Mouse (Mus musculus) granulocyte monocyte progenitor cell, adult 5-6 weeks (primary cell): ENCODE measurements around the gene Nip7. TPM values are rescaled to one million over a fixed set of nuclear protein-coding genes. Genes with fewer than 3 reads are reported as not detected.
"Not testable (repeated sequence)": the region's sequence is repeated elsewhere in the genome, so short reads cannot be mapped to it uniquely, and the experiment has no call there.

Experiments
- ATAC-seq: replicated peaks from 2 replicates; pipeline ENCODE4 v1.8.0; 2016; ENCODE audit warnings: mild to moderate bottlenecking, moderate TSS enrichment, inconsistent platforms; ENCODE audit not compliant: poor library complexity, severe bottlenecking
- total RNA-seq, 2 experiments: library from RNA; stranded (forward) in 1 of 2; stranded (reverse) in 1 of 2; fragments of 200-712, 200-1000 nt in 1 of 2; fragments of >200 nt in 1 of 2; fragmentation: Nextera tagmentation in 1 of 2; gene quantifications; 2 replicates each; pipeline ENCODE4 v1.2.3; 2014 to 2017

The Nip7 gene
- total RNA-seq, 2 experiments from 2014 or later = 59.8 to 67.4 TPM

GRCm38 (mm10) chr8:107065511-107066496 is 9.1 kb downstream of the Nip7 start, which contains the start of gene Tmed6:
Tmed6 (minus strand) TSS chr8:107065644.
- peak; percentile 76 for ATAC-seq

GRCm38 (mm10) chr8:107073706-107074105 is 17.0 kb downstream of the Nip7 start:
- ATAC-seq = no peak

- no peak for ATAC-seq
Observed at GRCm38 (mm10) chr8:107074128-107074527, 17.5 kb downstream of the Nip7 start.

GRCm38 (mm10) chr8:107076239-107076888 is 19.7 kb downstream of the Nip7 start:
- ATAC-seq = no peak

GRCm38 (mm10) chr8:107085358-107085757 is 28.7 kb downstream of the Nip7 start:
- ATAC-seq = no peak

GRCm38 (mm10) chr8:107086018-107086417 is 29.3 kb downstream of the Nip7 start:
- ATAC-seq = no peak

GRCm38 (mm10) chr8:107088526-107089063 is 31.9 kb downstream of the Nip7 start:
- no peak for ATAC-seq

GRCm38 (mm10) chr8:107090531-107090930 is 33.9 kb downstream of the Nip7 start:
- no peak for ATAC-seq

- ATAC-seq = peak; percentile 50; the same call in 1 of the 2 replicates
Observed at GRCm38 (mm10) chr8:107095717-107096365, 39.2 kb downstream of the Nip7 start.

GRCm38 (mm10) chr8:107096366-107097036 is 39.8 kb downstream of the Nip7 start, which contains the start of gene Terf2:
Terf2 (minus strand) TSS chr8:107096547.
- peak; percentile 98 for ATAC-seq

GRCm38 (mm10) chr8:107100635-107101034 is 44.0 kb downstream of the Nip7 start:
- no peak for ATAC-seq

- peak; percentile 88 for ATAC-seq
Observed at GRCm38 (mm10) chr8:107104547-107104946, 47.9 kb downstream of the Nip7 start.

- ATAC-seq = not testable (repeated sequence)
Observed at GRCm38 (mm10) chr8:107108089-107108488, 51.4 kb downstream of the Nip7 start.

- ATAC-seq = no peak
Observed at GRCm38 (mm10) chr8:107108978-107109720, 52.5 kb downstream of the Nip7 start.

GRCm38 (mm10) chr8:107109816-107110435 is 53.2 kb downstream of the Nip7 start:
- ATAC-seq = no peak
